10 mouse cellular contexts compared by ENCODE assay signal in the genomic region with DNA sequence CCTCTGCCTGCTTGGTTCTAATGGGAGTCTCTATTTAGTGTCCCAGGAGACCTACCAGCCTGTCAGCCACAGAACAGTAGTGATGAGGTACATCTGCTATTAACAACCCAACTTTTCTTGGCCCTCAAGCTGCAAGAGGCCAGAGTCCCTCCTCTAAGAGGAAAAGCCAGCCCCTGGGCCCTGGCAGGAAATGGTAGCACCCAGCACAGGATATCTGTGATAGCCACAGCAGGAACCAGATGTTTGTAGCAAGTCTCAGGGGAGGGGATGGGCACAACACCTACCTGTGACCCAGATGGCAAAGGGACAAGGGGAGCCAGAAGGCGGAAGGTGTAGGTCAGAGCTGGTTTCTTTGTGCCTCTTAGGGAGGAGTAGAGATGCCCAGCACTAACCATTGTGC. TPM values are rescaled to one million over a fixed set of nuclear protein-coding genes. Genes with fewer than 3 reads are reported as not detected.
DNase-seq lines count a peak whose midpoint lies in the region; ATAC-seq and TF ChIP-seq lines count a peak whose summit lies in the region.
"Had no signal": no experiment of that assay in that cellular context is flagged by ENCODE, and none has a peak within 500 bp of the region (broad histone marks: within the 10 kb centered on the region; RNA-seq: fewer than 3 reads in every experiment).

No protein-coding gene starts in this region.

- ATAC-seq in kidney, embryonic 14.5 days (ENCODE audit: low FRiP score, low TSS enrichment) = no peak; the same call in 1 of the 2 replicates
- ATAC-seq in heart, embryonic 11.5 days (replicated peaks; ENCODE audit: insufficient number of reproducible peaks, low FRiP score, low TSS enrichment) = 0 out of 2 replicates have a peak, but pooled peaks have one; percentile 23
- no peak for ATAC-seq in limb, embryonic 13.5 days (ENCODE audit: low FRiP score, low read depth)
- no peak for ATAC-seq in forebrain, embryonic 14.5 days

- H3K4me1 ChIP-seq in kidney, adult 2 months (ENCODE audit: control insufficient read depth, insufficient read depth, low read length) = peaks cover 19% of the 10 kb centered on the region
- H3K4me1 ChIP-seq in kidney, embryonic 14.5 days (ENCODE audit: control insufficient read depth, insufficient read depth, low read length) = peaks cover 23% of the 10 kb centered on the region
- H3K4me1 ChIP-seq in heart, embryonic 11.5 days (ENCODE audit: control insufficient read depth, insufficient read depth, low read length) = peaks cover 39% of the 10 kb centered on the region
- H3K4me1 ChIP-seq in limb, embryonic 13.5 days = peaks cover 39% of the 10 kb centered on the region
- H3K4me1 ChIP-seq in forebrain, embryonic 14.5 days (ENCODE audit: control insufficient read depth, insufficient read depth, low read length) = no peaks in the 10 kb centered on the region

- H3K36me3 ChIP-seq in kidney, adult 2 months (ENCODE audit: control insufficient read depth, insufficient read depth, low read length) = no peaks in the 10 kb centered on the region
- no peaks in the 10 kb centered on the region for H3K36me3 ChIP-seq in kidney, embryonic 14.5 days (ENCODE audit: control insufficient read depth, insufficient read depth, low read length)
- H3K36me3 ChIP-seq in heart, embryonic 11.5 days (ENCODE audit: control insufficient read depth, insufficient read depth, low read length) = no peaks in the 10 kb centered on the region
- no peaks in the 10 kb centered on the region for H3K36me3 ChIP-seq in limb, embryonic 13.5 days
- no peaks in the 10 kb centered on the region for H3K36me3 ChIP-seq in forebrain, embryonic 14.5 days (ENCODE audit: control insufficient read depth, insufficient read depth, low read length)

- TF ChIP-seq POLR2A in kidney, adult 2 months (IDR thresholded peaks at IDR 0.05; ENCODE audit: low read depth, low read length) = no peak

- TF ChIP-seq CTCF in kidney, adult 2 months (conservative IDR thresholded peaks at IDR 0.05; ENCODE audit: insufficient read depth, insufficient read length, low read depth, low read length) = no peak

- H3K27me3 ChIP-seq in kidney, adult 2 months (replicated peaks; ENCODE audit: control insufficient read depth, insufficient read depth, low read length) = no peaks in the 10 kb centered on the region
- H3K27me3 ChIP-seq in kidney, embryonic 14.5 days (ENCODE audit: control insufficient read depth, insufficient read depth, low read length) = no peaks in the 10 kb centered on the region
- H3K27me3 ChIP-seq in heart, embryonic 11.5 days (ENCODE audit: control insufficient read depth, insufficient read depth, low read length) = no peaks in the 10 kb centered on the region
- no peaks in the 10 kb centered on the region for H3K27me3 ChIP-seq in limb, embryonic 13.5 days
- no peaks in the 10 kb centered on the region for H3K27me3 ChIP-seq in forebrain, embryonic 14.5 days (replicated peaks; ENCODE audit: control insufficient read depth, insufficient read depth, low read length)

- no peaks in the 10 kb centered on the region for H3K9me3 ChIP-seq in kidney, embryonic 14.5 days (ENCODE audit: control insufficient read depth, low read length)
- H3K9me3 ChIP-seq in heart, embryonic 11.5 days (replicated peaks; ENCODE audit: control insufficient read depth, low read length) = no peaks in the 10 kb centered on the region
- H3K9me3 ChIP-seq in limb, embryonic 13.5 days = no peaks in the 10 kb centered on the region
- no peaks in the 10 kb centered on the region for H3K9me3 ChIP-seq in forebrain, embryonic 14.5 days (replicated peaks; ENCODE audit: control insufficient read depth, low read length)
- H3K9me3 ChIP-seq: G1E had no signal

- H3K4me3 ChIP-seq in kidney, adult 2 months (ENCODE audit: insufficient read depth, low read depth, low read length) = no peak overlapping the region
- no peak overlapping the region for H3K4me3 ChIP-seq in kidney, embryonic 14.5 days (ENCODE audit: low read length)
- no peak overlapping the region for H3K4me3 ChIP-seq in heart, embryonic 11.5 days (ENCODE audit: low read depth, low read length)
- H3K4me3 ChIP-seq in limb, embryonic 13.5 days = no peak overlapping the region
- H3K4me3 ChIP-seq in forebrain, embryonic 14.5 days (ENCODE audit: low read depth, low read length) = no peak overlapping the region

- 86% methylated on average over 1 of the region's 1 CpGs for whole genome bisulfite sequencing in kidney, adult 2 months
- WGBS in kidney, embryonic 14.5 days = 94% methylated on average over 1 of the region's 1 CpGs
- 88% methylated on average over 1 of the region's 1 CpGs for WGBS in heart, embryonic 11.5 days (ENCODE audit: insufficient replicate concordance)
- WGBS in limb, embryonic 13.5 days = 83% methylated on average over 1 of the region's 1 CpGs
- whole genome bisulfite sequencing in forebrain, embryonic 14.5 days = 100% methylated on average over 1 of the region's 1 CpGs

- DNase-seq in kidney, adult 2 months = peak; percentile 24
- peak; percentile 87 to 89 for DNase-seq in spleen, postnatal 36 days (ENCODE audit: low spot score in 2 of 2)
- DNase-seq in layer of hippocampus, postnatal 14 days (ENCODE audit: low spot score in 2 of 2) = no peak
- no peak for DNase-seq in urinary bladder, postnatal 4 days (ENCODE audit: low spot score in 2 of 2)
- DNase-seq in forebrain, embryonic 14.5 days (ENCODE audit: low spot score) = no peak

- H3K9ac ChIP-seq in kidney, embryonic 14.5 days (ENCODE audit: low read depth, low read length) = no peak overlapping the region
- H3K9ac ChIP-seq in heart, embryonic 11.5 days (ENCODE audit: low read depth, low read length) = no peak overlapping the region
- no peak overlapping the region for H3K9ac ChIP-seq in limb, embryonic 13.5 days
- H3K9ac ChIP-seq in forebrain, embryonic 14.5 days (ENCODE audit: low read length) = no peak overlapping the region
- H3K9ac ChIP-seq: liver, embryonic 14.5 days had no signal

- no peak overlapping the region for H3K4me2 ChIP-seq in kidney, embryonic 14.5 days (replicated peaks; ENCODE audit: low read depth, low read length)
- H3K4me2 ChIP-seq in heart, embryonic 11.5 days = no peak overlapping the region
- no peak overlapping the region for H3K4me2 ChIP-seq in limb, embryonic 13.5 days (replicated peaks)
- H3K4me2 ChIP-seq in forebrain, embryonic 14.5 days (ENCODE audit: low read length) = no peak overlapping the region

- H3K27ac ChIP-seq in kidney, adult 2 months (ENCODE audit: insufficient read depth, low read depth, low read length) = peak overlapping the region; percentile 19; the same call in 1 of the 2 replicates
- H3K27ac ChIP-seq in kidney, embryonic 14.5 days (ENCODE audit: low read depth, low read length) = no peak overlapping the region
- H3K27ac ChIP-seq in heart, embryonic 11.5 days (ENCODE audit: low read depth, low read length) = peak overlapping the region; percentile 83
- peak overlapping the region; percentile 73 for H3K27ac ChIP-seq in limb, embryonic 13.5 days
- no peak overlapping the region for H3K27ac ChIP-seq in forebrain, embryonic 14.5 days (ENCODE audit: low read depth, low read length)
- H3K27ac ChIP-seq: liver, embryonic 14.5 days had no signal

RNA-seq across cellular contexts. Expression of gene Lax1, which starts 5.0 kb away (rescaled TPM):
- polyA plus RNA-seq in kidney, adult 2 months (2012; rRNA removed) = 0.34 and 1.8 TPM in 2 replicates
- 0.34 and 0.73 TPM in 2 replicates for polyA plus RNA-seq in kidney, embryonic 14.5 days (2014; fragmentation: Nextera tagmentation; extraction: Ambion mirVana)
- 0.09 and 0.73 TPM in 2 replicates for polyA plus RNA-seq in heart, embryonic 11.5 days (2014; fragmentation: Nextera tagmentation; extraction: Ambion mirVana)
- polyA plus RNA-seq in limb, embryonic 13.5 days (2015; fragmentation: Nextera tagmentation; extraction: Ambion mirVana) = 0.79 and 1.1 TPM in 2 replicates
- not detected for total RNA-seq in layer of hippocampus, postnatal 14 days (2021)
- not detected in 2 replicates for polyA plus RNA-seq in forebrain, embryonic 14.5 days (2014; fragmentation: Nextera tagmentation; extraction: Ambion mirVana)
- polyA plus RNA-seq: G1E had no signal

RNA-seq across cellular contexts. Expression of gene Gm38394, which starts 33.8 kb away (rescaled TPM):
- 2.1 and 2.2 TPM in 2 replicates for polyA plus RNA-seq in kidney, adult 2 months (2012; rRNA removed)
- 6.5 and 11.4 TPM in 2 replicates for polyA plus RNA-seq in kidney, embryonic 14.5 days (2014; fragmentation: Nextera tagmentation; extraction: Ambion mirVana)
- polyA plus RNA-seq in heart, embryonic 11.5 days (2014; fragmentation: Nextera tagmentation; extraction: Ambion mirVana) = 7.0 and 8.4 TPM in 2 replicates
- polyA plus RNA-seq in limb, embryonic 13.5 days (2015; fragmentation: Nextera tagmentation; extraction: Ambion mirVana) = 6.3 and 7.3 TPM in 2 replicates
- 10 to 100 TPM; 24.0 to 24.2 TPM for total RNA-seq in layer of hippocampus, postnatal 14 days (2021)
- 3.6 and 4.9 TPM in 2 replicates for polyA plus RNA-seq in forebrain, embryonic 14.5 days (2014; fragmentation: Nextera tagmentation; extraction: Ambion mirVana)

RNA-seq across cellular contexts. Expression of gene Zbed6, which starts 34.2 kb away (rescaled TPM):
- 2.2 and 2.5 TPM in 2 replicates for polyA plus RNA-seq in kidney, adult 2 months (2012; rRNA removed)
- polyA plus RNA-seq in kidney, embryonic 14.5 days (2014; fragmentation: Nextera tagmentation; extraction: Ambion mirVana) = 0.51 TPM in 1 of 2 replicates, not detected in the other
- not detected in 2 replicates for polyA plus RNA-seq in heart, embryonic 11.5 days (2014; fragmentation: Nextera tagmentation; extraction: Ambion mirVana)
- not detected in 2 replicates for polyA plus RNA-seq in limb, embryonic 13.5 days (2015; fragmentation: Nextera tagmentation; extraction: Ambion mirVana)
- 1 to 10 TPM; 9.2 to 9.8 TPM for total RNA-seq in layer of hippocampus, postnatal 14 days (2021)
- not detected in 2 replicates for polyA plus RNA-seq in forebrain, embryonic 14.5 days (2014; fragmentation: Nextera tagmentation; extraction: Ambion mirVana)
- polyA plus RNA-seq: G1E had no signal

Comparison
In these comparisons a context has a peak if more than half of its experiments do, and no peak if none do; other contexts are left out.
1. H3K27ac ChIP-seq: peak in kidney, adult 2 months (single experiment), heart, embryonic 11.5 days (single experiment) and limb, embryonic 13.5 days (single experiment); none in kidney, embryonic 14.5 days (single experiment) and forebrain, embryonic 14.5 days (single experiment).
2. DNase-seq: peak in kidney, adult 2 months (single experiment) and spleen, postnatal 36 days (2 of 2); none in layer of hippocampus, postnatal 14 days (0 of 2), urinary bladder, postnatal 4 days (0 of 2) and forebrain, embryonic 14.5 days (single experiment).